Mouse (Mus musculus): ENCODE results near the gene Dzip1.

The Dzip1 gene

DNA sequence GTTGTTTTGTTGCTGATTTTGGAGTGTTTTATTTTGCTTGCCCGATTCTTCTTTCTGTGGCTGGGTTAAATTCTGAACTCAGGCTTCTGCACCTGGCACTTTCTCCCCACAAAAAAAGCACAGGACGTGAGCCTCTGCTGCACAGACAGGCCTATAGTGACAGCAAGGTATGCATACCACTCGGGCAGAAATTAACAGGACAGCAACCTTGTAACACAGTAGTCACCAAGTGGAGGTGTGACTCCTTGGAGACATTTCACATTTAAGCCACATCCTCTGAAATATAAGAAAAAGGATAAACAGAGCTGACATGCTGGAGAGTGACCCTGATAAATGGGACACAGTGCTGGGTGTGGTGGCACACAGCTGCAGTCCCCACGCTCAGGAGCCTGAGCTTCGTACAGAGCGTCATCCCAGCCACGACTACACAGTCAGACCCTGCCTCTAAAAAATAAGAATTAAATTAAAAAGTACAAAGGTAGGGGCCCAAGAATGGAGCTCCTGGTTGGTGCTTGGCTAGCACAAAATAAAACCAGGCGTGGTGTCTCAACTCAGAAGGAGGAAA, 86.6 kb downstream of the Dzip1 start:
- no peak for DNase-seq (ENCODE audit: extremely low spot score, low read depth, low spot score)

DNA sequence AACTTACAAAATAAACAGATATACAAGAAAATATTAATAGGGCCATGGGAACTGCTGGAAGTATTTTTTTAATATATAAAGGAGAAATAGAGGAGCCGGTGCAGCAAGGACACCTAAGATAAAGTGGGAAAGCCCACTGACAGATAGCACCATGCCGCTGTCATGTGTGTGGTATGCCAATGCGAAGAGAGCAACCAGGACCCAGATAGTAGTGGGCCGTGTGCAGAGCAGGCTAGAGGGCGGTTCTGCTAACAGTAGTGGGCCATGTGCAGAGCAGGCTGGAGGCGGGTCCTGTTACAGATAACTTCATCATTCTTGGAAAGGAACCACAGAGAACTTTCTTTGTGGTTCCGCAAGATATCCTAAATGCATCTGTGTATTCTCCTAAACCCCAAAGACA, 88.5 kb downstream of the Dzip1 start:
- no peak for DNase-seq (ENCODE audit: extremely low spot score, low read depth, low spot score)

DNA sequence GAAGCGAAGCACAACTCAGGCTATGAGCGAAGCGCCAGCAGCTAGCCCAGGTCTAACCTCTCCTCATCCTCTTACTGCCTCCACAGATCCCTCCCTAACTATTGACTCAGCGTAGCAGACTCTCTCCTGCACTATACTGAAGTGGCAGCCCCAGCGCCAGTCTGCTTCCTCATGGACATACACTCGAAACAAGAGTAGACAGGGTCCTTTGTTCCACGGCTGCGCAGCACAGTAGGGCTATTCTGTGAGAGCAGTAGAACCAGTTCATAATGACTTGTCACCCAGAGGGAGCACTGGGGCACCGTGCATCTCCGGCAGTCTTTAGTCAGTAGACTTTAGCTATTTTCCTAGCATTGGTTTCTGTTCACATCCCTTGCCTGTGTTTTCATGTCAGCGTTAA, 89.1 kb downstream of the Dzip1 start:
- DNase-seq (ENCODE audit: extremely low spot score, low read depth, low spot score), result no peak

DNA sequence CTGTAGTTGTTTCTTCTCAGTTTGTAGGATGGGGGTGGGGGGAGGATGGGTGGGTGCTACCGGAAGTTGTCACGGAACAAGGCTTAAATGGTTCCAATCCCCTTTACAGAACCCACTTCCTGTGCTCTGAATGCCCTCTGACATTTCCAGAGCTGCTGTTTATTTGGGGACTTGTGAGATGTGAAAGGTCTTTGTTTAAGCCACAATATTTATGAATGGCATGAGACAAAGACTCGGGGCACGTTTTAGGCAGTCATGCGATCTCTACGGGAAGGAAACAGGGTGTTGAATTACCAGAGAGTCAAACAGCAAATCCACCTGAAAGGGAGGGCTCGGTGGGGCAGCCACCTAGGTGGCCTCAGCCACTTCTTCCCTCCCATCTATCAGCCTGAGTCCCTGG, 90.9 kb downstream of the Dzip1 start:
- no peak for DNase-seq (ENCODE audit: extremely low spot score, low read depth, low spot score)

DNA sequence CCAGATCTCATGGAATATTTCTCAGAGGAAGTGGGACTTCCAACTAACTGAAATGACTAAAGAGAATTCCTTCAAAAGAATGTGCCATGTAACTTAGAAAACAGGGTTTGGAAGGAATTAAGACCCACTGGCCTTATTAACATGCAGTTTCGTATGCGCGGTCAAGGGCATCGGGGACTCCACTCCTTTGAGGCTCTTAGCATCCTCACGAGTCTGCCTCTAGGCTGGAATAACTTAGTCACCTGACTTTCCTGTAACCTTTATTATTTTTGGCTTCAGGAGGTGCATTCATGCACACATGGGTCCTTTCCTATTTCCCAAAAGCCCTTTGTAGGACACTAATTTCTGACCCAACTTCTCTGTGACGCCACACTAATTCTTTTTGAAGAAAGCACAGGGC, 92.0 kb downstream of the Dzip1 start:
- DNase-seq (ENCODE audit: extremely low spot score, low read depth, low spot score), result no peak

DNA sequence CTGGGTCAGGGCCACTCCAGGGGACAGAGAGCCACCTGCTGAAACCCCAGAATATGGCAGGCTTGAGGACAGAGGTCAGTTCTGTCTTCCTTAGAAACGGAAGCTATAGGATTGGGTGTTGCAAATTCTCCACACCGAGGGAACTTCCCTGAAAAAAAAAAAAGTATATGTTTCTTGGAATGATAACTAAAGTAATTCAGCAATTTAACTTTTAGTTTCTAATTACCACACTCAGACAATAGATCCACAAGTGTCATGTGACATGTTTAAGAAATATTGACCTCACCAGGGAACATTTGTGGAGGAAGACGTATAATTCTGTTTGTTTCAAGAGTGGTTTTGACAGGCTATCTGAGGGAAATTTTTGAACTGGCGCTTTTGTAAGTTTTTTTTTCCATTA, 93.7 kb downstream of the Dzip1 start:
- no peak for DNase-seq (ENCODE audit: extremely low spot score, low read depth, low spot score)

DNA sequence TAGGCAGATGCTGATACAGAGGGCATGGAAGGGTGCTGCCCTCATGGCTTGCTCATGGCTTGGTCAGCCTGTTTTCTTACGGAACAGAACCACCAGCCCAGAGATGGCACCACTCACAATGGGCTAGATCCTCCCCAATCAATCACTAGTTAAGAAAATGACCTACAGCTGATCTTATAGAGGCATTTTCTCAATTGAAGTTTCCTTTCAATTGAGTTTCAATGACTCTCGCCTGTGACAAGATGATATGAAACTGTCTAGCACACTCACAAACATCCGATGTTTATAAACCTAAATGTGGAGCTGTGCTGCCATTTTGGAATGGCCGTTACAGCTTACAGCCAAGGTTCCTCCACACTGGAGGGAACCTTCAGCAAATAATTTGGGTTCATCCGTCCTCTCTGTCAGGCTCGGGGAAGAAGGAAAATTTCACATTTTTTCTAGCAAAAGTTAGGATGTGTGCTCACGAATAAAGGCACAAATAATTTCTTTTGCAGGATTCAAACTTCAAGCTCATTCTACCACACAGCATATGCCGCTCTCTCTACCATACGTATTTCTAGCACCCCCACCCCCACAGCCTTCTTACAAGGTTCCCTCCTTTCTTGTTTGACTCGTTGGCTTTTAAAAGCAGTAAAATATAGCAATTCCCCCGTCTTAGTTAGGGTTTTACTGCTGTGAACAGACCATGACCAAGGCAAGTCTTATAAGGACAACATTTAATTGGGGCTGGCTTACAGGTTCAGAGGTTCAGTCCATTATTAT, 95.7 kb downstream of the Dzip1 start:
- no peak for DNase-seq (ENCODE audit: extremely low spot score, low read depth, low spot score)

DNA sequence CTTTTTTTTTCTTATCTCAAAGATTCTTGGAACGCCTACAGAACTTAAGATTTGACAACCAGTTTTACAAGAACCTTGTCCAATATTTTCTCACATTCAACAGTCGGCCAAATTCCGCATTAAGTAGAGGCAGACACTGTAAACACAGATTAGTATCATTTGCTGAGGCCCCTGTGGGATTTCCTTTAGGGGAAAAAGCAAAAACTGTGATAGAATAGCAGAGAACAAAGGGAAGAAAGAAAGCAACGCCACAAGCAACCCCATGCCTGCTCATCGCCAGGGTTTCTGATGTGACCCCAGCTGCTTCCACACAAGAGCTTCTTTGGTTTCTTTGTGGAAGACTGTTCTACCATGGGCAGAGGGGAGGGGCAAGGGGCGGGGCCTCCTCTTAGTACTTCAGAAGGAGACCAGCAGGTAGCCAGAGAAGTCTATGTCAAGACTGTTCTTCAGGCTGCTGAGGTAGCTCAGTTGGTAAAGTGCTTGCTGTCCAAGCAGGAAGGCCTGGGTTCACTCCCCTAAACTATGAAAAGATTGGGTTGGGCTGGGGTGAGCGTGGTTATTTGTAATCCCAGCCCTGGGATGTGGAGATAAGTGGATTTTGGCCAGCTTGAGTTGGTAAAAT, 97.9 kb downstream of the Dzip1 start:
- no peak for DNase-seq (ENCODE audit: extremely low spot score, low read depth, low spot score)

DNA sequence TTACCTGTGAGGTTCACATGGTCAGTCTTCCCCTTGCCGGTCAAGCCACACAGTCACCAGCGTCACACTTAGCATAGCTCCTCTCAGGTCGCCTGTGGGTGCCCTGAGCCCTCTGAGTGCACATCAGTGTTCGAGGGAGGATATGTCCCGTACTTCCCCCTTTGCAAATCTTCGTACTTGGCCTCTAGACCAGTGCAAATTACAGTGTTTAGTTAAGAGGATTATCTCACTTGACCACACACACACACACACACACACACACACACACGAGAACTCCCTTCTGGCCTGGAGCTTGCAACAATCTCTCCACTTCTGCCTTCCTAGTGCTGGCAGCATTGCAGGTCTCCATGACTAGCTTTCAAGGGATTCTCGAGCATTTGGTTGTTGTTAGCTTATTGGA, 98.9 kb downstream of the Dzip1 start:
- DNase-seq (ENCODE audit: extremely low spot score, low read depth, low spot score), result no peak
